Mouse (Mus musculus) neutrophil, adult 5-6 weeks (primary cell): ENCODE measurements at regions not wholly inside any gene's neighbourhood (a gene's known extent, or its start where the extent isn't known, plus 50 kb on each side); places are given as distances from the start of the nearest gene placed in this dataset.

ENCODE experiments used
- ATAC-seq: fragments of 151-379, 151-347 bp; 2 replicates; pipeline ENCODE4 v1.8.0; 2017; ENCODE audit warnings: mild to moderate bottlenecking, moderate TSS enrichment; ENCODE audit not compliant: insufficient number of reproducible peaks, poor library complexity, low FRiP score, severe bottlenecking; ENCODE audit errors: extremely low read depth

DNA sequence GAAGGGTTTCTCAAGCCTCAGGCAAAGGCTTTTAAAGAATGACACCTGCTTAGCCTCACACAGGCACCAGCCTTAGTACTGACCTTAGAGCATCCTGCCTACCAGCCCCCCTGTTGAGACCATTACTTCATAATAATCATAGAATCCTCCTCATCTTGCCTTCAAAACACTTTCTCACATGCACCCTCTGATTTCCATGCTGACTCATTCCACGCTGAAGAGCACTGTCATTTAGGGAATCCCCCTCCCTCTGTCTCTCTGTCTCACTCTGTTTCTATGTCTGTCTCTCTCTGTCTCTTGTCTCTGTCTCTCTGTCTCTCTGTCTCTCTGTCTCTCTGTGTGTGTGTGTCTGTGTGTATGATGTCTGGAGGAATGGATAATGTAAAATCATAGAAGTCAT, 416.3 kb downstream of the 1700129C05Rik start:
- no peak for ATAC-seq

DNA sequence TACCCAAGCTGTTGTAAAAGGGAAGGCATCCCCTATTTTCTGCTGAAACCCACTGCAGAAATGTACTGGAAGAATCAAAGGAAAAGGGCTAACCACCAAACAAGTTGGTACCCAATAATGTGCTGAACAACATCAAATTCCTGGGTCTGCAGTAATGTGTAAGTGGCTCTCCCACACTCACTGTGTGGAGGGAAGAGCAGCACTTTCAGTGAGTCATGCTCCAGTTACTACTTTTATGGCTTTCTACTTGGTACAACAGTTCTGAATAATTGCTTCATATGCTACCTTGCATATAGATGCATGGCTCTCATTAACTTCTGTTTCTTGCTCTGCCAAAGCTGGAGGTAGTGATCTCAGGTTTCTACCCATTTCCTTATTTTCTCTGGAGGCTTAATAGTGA, 427.8 kb downstream of the 1700129C05Rik start:
- ATAC-seq = no peak

DNA sequence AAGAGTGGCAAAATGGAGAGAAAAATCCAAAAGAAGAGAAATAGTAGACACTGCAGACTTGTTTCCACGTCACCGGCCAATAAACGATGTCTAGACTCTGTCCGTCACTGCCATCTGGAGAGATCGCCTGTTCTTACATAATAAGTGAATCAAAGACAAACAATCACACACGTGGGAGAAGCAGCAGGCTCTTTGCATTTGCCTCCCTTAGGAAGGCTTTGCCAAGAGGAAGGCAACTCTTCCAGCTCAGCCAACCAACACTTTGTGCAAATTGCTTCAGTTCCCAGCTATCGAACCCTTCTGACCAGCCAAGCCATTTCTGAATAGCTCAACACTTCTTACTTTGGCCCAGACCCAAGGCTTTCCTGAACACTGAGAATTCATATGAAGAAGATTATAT, 432.8 kb downstream of the 1700129C05Rik start:
- ATAC-seq = no peak

DNA sequence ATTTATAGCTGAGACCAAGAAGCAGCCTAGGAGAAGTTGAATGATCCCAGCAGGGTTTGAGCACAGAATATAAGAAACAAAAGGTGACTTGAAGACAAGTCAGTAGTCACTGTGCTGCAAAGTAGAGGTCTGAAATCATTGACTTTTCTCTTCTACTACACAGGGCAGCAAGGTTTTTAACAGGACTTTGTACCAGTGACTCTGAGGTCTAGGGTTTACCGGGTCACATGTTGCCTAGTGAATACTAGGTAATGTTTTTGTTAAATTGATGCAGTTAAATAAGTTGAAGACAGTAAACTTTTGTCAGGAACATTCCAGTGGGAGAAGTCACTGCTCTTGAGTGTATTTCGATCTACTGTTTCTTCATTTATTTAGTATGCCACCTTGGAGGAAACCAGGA, 433.4 kb downstream of the 1700129C05Rik start:
- ATAC-seq = no peak

DNA sequence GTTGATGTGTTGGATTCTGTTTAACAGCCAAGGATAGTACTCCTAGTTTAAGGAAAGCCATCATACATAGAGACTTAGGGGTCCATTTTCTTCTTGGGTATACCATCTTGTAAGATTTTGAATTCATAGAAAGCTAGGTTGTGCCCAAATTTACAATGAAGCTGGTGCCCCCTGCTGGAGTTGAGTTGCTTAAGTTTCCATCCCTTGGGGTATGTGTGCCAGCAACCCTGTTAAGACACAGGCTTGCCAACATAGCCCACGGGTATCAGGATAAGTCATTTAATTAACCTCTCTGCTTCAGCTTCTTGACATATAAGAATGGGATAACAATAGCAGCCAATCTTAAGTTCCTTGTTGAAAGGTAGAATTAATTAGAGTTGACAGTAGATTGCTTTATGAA, 440.9 kb downstream of the 1700129C05Rik start:
- ATAC-seq = no peak

DNA sequence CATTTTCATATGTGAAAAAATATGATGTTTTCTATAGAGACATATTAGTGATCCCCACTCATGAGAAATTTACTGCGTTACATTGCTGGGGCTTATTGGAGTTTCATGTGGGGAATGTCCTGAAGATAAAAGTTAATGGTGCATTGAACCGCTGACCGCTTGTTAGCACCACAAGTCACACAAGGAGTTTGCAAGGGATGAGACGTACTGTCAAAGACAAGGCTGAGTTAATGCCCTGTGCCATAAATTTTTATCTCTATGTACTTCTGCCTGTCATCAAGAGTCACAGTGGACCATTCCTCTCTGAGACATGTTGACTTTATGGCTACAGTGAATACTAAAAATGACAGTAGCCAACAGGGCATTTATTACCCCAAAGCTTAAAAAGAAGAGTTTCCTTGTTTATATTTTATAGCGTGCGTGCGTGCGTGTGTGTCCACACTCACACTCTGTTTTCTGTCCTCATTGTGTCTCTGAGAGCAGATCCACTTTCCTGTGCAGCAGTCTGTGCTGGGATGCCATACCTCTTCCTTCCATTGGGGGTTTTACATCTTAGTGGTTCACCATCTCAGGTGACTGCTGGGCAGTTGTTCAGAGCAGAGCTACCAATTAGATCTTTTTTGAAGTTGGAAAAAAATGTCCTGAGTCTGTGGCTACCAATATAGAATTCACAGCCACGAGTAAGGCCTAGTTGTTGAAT, 451.4 kb downstream of the 1700129C05Rik start:
- no peak for ATAC-seq

DNA sequence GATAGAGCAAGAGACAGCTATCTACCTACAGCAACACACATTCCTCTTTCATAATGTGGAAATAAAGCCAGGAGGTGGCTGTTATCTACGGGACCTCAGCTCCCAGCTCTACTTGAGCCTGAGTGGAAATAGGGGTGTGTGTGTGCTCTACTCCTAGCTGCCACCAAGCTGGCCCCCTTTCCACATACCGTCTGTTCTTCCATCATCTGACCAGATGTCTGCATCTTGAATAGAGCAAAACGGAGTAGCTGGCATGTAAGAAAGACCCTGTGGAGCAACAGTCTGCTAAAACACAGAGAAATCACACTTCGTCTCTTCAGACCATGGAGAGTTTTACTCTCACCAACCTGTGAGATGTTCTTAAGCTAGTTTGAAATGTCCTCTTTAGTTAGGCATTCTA, 454.9 kb downstream of the 1700129C05Rik start:
- no peak for ATAC-seq

DNA sequence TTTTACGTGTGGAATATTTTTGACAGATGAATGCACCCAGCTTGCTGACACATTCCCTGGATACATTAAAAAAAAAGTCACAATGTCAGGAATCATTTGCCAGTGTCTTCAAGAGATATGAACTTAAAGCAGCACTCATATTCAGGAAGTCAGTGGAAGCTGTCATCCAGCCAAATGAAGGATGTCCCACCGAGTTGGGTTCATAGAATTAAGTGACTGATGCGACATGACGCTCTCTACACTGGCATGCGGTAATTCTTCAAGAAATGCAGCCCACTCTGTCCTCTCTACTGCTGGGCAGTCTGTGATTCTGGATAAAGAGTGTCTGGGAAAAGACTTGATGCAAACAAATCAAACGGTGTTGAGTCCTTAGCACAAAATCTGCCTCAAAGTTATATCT, 463.9 kb downstream of the 1700129C05Rik start:
- no peak for ATAC-seq

DNA sequence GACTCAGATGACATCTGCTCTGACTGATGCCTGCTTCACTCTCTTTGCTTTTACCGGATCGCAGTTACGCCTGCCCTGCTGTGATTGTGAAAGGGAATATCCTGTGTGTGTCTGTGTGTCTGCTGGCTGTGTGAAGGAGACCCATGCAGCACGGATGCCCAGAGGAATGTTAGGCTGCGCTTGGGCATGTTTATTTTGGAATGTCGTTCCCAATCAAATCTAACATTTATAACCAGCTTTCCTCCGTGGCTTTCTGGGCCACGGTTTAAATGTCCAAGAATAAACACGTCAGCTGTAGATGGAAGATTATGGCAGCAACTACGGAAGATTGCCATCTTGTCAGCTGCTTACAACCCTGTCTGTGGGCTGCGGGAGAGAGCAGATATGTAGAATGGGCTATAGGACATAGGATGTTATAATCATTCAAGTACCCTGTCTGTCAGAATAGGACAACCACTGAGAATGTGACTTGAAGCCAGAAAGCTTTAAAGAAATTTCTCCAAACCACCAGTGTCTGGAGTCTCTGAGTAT, 464.5 kb downstream of the 1700129C05Rik start:
- ATAC-seq = no peak

DNA sequence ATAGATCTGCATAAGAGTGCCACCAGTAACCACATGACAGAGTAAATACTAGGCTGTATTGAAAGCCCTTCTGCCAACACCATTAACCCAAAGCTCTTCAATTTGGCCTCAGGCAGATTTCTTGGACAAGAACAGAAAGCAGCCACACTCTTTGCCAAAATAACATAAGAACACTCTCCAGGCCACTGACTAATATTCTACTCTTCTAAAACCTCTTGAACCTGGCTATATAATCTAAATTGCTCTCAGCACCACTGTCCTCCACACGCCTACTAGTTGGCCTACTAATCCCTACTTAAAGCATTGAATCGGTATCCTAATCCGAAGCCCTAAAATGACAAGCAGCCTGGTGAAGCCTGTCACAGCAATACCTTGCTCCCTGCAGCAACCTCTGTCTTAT, 467.5 kb downstream of the 1700129C05Rik start:
- no peak for ATAC-seq

DNA sequence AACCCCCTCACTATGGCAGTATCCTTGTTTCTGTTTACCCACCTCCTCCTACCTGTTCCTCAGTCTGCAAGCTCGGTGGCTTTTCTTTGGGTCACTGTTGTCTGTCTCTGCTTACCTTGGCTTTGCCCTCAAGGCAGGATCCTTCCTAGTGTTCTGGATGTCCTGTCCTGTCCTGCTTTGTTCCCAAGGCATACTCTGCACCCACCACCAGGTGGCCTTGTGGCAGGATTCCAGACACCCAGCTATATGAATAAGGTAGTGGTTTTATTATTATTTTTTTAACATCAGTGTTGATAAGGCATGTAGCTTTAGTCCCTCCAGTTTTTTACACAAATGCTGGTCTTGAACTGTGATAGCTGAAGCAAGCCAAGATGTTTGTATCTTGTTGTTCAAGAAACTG, 478.7 kb downstream of the 1700129C05Rik start:
- ATAC-seq = no peak

DNA sequence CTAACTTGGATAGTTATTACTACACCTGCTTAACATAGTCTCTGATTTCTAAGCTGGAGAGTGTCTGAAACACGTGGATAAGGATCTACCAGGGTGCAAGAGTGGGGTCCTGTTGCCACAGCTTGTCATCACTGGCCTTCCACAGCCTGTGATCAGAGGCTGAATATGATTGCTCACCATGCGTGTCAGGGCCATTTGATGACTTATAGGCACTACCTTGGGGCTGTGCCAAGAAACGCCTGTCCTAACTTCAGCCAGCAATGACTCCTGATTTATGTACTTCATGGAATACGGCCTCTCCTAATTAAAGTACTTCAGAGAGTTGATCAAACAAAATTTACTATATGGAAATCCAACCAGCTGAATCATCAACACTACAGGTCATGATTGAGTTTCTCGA, 480.1 kb downstream of the 1700129C05Rik start:
- no peak for ATAC-seq

DNA sequence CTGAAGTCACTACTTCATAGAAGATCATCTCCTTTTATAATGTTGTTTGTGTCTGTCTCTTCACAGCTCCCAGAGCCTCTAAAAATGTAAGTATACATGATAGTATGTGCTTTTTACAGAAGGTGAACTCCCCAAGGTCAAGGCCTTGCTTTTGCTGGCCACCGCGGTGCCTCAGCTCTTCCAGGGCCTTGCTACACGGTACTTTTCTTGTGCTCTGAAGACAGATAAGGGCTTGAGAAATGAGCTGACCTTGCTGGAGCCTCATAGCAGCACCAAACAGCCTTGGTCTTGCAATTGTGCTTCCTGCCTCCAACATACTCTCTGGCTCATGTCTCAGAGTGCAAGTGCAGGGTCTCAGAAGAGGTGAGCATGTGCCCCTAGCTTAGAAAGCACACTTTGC, 481.3 kb downstream of the 1700129C05Rik start:
- ATAC-seq = no peak

DNA sequence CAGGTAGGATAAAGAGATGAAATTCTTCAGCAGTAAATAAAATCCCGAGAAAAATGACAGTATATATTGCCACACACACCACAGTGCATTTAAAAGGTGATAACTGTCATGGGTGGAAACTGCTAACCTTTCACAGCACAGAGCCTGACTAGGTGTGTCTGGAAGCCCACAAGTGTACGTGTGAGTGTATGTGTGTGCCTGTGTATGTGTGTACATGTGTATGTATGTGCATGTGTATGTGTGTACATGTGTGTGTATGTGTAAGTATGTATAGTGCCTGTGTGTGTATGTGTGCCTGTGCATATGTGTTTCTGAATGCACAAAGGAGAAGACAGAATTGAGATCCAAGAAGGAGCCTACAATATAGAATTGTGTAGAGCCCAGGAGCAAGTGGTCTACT, 485.4 kb downstream of the 1700129C05Rik start:
- no peak for ATAC-seq

DNA sequence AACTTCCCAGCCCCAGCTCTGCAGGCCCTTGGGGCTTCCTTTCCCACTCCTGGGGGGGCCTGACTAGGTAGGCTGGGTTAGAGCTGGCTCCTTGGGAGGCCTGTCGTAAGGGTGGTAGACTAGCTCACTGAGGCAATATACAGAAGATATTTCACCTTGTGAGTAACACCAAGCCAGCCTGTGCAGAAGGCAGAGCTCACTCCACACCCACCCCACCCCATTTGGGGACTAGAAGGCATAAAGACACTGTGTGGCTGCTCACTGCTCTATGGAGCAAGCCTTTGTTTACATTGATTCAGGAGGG, 485.8 kb downstream of the 1700129C05Rik start:
- no peak for ATAC-seq

DNA sequence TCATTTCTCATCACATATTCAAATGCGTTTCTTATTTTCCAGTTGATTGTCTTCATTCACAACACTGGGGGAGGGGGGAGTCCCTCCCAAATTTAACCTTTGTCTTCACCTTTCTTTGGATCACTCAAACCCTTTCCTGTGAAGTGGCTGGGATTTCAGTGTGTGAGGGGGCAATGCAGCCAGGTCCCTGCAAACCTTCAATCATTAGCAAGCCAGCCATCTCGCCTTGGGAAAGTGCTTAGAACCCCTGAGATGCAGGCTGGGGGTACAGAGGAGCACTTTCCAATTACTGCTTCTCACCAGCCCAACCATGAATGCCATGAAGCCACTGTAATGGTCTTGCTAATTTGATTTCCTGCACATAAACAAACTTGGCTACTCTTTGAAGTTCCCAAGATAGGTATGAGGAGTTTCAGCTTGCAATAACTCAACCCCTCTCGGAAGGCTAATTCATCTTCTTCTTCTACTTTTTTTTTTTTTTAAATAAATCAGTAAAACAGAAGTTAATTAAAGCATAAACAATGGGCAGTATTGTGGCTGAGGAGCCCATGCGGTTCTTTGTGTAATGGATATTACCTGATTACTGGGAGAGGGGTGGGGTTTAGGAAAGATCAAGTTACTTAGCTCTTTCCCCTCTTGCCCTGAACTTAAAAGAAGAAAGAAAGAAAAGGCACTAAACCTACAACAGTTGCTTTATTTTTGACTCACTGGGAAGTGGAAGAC, 486.3 kb downstream of the 1700129C05Rik start:
- no peak for ATAC-seq

DNA sequence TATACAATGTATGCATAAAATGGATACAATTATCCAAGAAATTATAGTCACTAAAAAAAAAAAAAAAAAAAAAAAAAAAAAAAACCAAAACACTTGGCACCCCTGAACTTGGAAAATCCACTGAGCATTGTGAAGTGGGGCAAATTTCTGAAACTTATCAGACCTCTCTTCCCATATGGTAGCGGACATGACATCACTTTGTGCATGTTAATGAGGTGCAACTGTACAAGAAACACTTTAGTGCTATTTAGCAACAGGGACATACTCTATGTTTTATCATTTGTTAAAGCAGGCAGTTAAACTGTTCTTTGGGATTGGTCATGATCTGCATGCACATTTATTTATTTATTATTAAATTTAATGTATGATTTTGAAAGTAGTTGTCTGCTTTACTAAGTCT, 489.7 kb downstream of the 1700129C05Rik start:
- ATAC-seq = no peak

DNA sequence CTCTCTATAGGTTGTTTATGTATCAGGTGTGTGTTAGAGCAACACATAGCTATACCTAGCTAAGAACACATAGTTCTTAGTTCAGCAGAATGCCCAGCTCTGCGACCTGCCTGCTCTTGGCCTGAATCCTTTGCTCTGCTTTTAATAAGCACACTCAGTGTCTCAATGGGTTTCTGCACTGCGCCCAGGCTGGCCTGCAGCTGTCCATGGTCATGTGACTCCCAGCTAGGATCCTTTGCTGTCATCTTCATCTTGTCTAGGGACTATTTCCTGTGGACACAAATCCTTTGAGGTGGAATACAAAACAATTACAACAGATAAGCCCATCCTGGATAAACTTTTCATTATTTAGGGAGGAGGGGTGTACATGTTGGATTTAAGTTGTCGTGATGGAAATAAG, 490.7 kb downstream of the 1700129C05Rik start:
- no peak for ATAC-seq

DNA sequence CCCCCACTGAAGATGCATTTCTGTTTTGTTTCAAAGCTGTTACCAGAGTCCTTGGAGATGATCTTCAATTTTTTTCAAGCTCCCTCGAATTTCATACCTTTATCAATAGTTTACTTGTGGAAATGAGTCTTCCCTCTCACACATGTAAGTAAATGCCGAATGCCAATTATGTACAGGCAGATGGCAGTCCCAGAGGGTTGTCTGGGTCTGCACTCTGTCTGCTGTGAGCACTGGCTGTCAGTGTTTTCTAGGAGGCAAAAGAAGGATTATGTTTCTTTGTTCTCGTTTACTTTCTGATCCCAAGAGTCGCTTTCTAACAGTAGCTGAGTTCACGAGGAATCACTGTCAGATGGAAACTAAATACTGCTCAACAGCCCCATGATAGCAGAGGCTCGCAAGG, 491.5 kb downstream of the 1700129C05Rik start:
- no peak for ATAC-seq

DNA sequence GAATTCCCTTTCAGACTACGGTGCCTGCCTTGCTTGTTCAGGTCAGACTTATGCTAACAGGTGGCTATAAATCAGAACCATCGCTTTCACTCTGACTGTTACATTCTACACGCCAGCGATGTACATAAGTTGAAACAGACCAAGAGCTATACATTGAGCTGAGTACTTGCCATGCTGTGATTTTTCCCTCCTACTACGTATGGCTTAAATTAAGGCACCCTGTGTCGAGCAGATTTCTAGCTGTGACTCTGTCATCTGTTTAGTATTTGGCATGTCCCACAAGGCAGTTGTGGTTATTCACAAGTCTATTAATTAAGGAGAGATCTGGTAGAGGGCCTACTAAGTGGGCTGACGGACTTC, 504.4 kb downstream of the 1700129C05Rik start:
- no peak for ATAC-seq
